In genomic region chr5:82966180-82966579, GRCm38 (mm10) we compare ENCODE assay signal across 8 mouse cellular contexts.
A peak's percentile ranks its signal among the peaks of the same experiment; 100 is the strongest.
DNase-seq lines count a peak whose midpoint lies in the region; ATAC-seq and TF ChIP-seq lines count a peak whose summit lies in the region.

No protein-coding gene starts in this region.

- H3K9me3 ChIP-seq in hindbrain, postnatal 0 days (ENCODE audit: low read length): no peaks in the 10 kb centered on the region
- H3K9me3 ChIP-seq in intestine, embryonic 16.5 days (ENCODE audit: control insufficient read depth, low read length): no peaks in the 10 kb centered on the region

- no peaks in the 10 kb centered on the region for H3K4me1 ChIP-seq in hindbrain, postnatal 0 days (ENCODE audit: insufficient read depth, low read length)
- no peaks in the 10 kb centered on the region for H3K4me1 ChIP-seq in intestine, embryonic 16.5 days (ENCODE audit: control insufficient read depth, insufficient read depth, low read length)

- DNase-seq in urinary bladder, postnatal 25 days (ENCODE audit: low spot score): peak; percentile 6
- no peak for DNase-seq in urinary bladder, adult 2 months (ENCODE audit: low spot score)
- DNase-seq in fibroblast of lung, adult 2 months (ENCODE audit: low read depth): peak; percentile 1
- peak; percentile 86 for DNase-seq in hindbrain, postnatal 0 days (ENCODE audit: low spot score)
- peak; percentile 17 to 21 for DNase-seq in lung, postnatal 4 days
- DNase-seq in spleen, postnatal 36 days (ENCODE audit: low spot score in 2 of 2): no peak
- DNase-seq in frontal cortex, postnatal 25 days (ENCODE audit: low spot score in 2 of 2): no peak

- no peak overlapping the region for H3K4me2 ChIP-seq in hindbrain, postnatal 0 days (ENCODE audit: low read depth, low read length)
- no peak overlapping the region for H3K4me2 ChIP-seq in intestine, embryonic 16.5 days (ENCODE audit: low read depth, low read length)

- no peaks in the 10 kb centered on the region for H3K27me3 ChIP-seq in hindbrain, postnatal 0 days (ENCODE audit: insufficient read depth, low read length)
- no peaks in the 10 kb centered on the region for H3K27me3 ChIP-seq in intestine, embryonic 16.5 days (replicated peaks; ENCODE audit: control insufficient read depth, insufficient read depth, low read length)

- H3K27ac ChIP-seq in hindbrain, postnatal 0 days: no peak overlapping the region
- no peak overlapping the region for H3K27ac ChIP-seq in intestine, embryonic 16.5 days (ENCODE audit: low read length)

- no peak overlapping the region for H3K4me3 ChIP-seq in hindbrain, postnatal 0 days (ENCODE audit: low read length)
- no peak overlapping the region for H3K4me3 ChIP-seq in intestine, embryonic 16.5 days (ENCODE audit: low read length)

- H3K36me3 ChIP-seq in hindbrain, postnatal 0 days (ENCODE audit: insufficient read depth, low read length): no peaks in the 10 kb centered on the region
- no peaks in the 10 kb centered on the region for H3K36me3 ChIP-seq in intestine, embryonic 16.5 days (ENCODE audit: control insufficient read depth, insufficient read depth, low read length)

- 22% methylated on average over 5 of the region's 5 CpGs for WGBS in hindbrain, postnatal 0 days
- 55% methylated on average over 5 of the region's 5 CpGs for WGBS in intestine, embryonic 16.5 days

- H3K9ac ChIP-seq in hindbrain, postnatal 0 days (replicated peaks; ENCODE audit: low read length): no peak overlapping the region
- H3K9ac ChIP-seq in intestine, embryonic 16.5 days (ENCODE audit: low read depth, low read length): no peak overlapping the region

- peak; percentile 95 for ATAC-seq in hindbrain, postnatal 0 days
- ATAC-seq in intestine, embryonic 16.5 days: no peak

- no peak for TF ChIP-seq CTCF in hindbrain, postnatal 0 days (IDR thresholded peaks at IDR 0.05; ENCODE audit: low read depth)

Comparison
In these comparisons a context has a peak if more than half of its experiments do, and no peak if none do; other contexts are left out.
1. DNase-seq: peak in urinary bladder, postnatal 25 days (single experiment), fibroblast of lung, adult 2 months (single experiment), hindbrain, postnatal 0 days (single experiment) and lung, postnatal 4 days (2 of 2); none in urinary bladder, adult 2 months (single experiment), spleen, postnatal 36 days (0 of 2) and frontal cortex, postnatal 25 days (0 of 2).